Mouse (Mus musculus) adrenal gland (tissue): ENCODE measurements around the gene Fmod.

Source experiments
- intact Hi-C: fragments of 180-260 bp; cut with DNase I; formaldehyde crosslinking; loops from one replicate; pipeline ENCODE4 v1.15.1; 2025

Gene Fmod

DNA sequence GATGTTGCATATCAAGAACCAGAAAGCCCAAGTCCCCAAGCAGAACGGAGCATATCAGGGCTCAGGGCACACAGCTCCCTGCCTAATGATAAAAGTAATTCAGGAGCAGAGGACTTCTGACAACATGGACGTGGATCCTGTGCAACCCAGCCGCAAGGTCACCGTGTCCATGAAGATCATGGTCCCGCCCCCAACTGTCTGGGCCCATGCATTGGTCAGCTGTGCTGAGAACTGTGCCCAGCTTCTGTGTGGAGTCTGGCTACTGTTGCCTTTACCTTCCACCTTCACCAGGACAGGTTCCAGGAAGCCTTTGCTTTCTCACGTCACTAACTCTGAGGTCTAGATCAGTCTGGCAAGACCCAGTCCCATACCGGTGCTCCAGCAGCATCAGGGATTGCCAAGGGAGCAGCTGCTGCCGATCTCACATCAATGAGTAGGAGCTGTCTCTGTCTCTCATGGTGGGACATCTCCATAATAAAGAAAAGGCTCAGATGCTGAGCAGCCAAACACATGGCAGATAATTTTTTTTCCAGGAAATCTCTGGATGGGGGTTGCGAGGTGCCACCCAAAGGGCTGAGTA, 18.7 kb downstream of the Fmod start:
- intact Hi-C loops = no loop called here

DNA sequence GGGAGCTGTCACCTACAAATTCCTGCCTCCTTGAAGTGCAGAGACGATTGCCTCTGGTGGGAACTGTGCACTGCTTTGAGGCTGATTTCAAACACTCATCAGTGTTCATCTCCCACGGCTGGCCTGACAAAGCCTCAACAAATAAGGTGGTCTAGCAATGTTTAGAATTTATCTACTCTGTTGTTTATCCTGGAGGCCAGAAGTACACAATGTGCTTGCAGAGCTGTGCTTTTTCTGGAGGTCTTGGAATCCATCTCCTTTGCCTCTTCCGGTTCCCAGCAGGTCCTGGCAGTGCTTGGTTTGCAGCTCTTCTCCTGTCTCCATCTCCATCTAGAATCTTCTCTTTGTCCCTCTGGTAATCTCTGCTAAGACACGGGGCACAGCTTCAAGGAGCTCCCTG, 19.2 kb downstream of the Fmod start:
- intact Hi-C loops = no loop called here

DNA sequence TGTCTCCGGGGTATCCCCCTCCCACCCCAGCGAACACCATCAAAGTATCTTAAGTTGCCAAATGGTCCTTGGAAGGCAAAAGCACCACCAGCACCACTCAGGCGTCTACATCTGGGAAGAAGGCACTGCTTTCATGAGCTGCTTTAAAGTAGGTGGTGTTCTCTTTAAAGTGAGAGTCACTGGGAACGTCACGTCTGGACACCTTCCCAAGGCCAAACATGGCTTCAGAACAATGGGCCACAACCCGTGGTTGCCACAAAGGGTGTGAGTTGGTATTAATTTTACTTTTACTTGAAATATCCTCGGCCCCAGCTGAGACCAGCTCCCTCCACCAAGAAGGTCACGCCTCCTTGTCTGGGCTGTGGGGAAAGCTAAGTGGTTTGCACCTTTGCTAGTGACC, 20.7 kb downstream of the Fmod start:
- intact Hi-C loops = no loop called here

DNA sequence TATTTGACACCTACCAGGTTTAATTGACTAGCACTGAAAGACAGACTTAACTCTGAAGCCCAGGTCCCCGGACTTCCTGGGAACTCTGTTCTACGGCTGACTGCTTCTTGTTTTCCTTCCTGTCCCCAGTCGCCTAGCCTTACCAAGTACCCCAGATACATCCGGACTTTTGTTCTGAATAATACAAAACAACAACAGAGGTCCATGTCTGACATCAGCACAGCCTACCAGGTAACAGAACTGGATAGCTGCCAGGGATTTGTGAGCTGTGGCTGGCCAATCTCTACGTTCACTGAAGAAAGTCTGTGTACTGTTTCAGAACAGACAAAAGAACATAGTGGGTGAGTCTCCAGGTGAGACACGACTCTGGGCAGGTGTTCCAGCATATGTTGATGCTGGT, 21.8 kb downstream of the Fmod start:
- intact Hi-C loops = no loop called here

DNA sequence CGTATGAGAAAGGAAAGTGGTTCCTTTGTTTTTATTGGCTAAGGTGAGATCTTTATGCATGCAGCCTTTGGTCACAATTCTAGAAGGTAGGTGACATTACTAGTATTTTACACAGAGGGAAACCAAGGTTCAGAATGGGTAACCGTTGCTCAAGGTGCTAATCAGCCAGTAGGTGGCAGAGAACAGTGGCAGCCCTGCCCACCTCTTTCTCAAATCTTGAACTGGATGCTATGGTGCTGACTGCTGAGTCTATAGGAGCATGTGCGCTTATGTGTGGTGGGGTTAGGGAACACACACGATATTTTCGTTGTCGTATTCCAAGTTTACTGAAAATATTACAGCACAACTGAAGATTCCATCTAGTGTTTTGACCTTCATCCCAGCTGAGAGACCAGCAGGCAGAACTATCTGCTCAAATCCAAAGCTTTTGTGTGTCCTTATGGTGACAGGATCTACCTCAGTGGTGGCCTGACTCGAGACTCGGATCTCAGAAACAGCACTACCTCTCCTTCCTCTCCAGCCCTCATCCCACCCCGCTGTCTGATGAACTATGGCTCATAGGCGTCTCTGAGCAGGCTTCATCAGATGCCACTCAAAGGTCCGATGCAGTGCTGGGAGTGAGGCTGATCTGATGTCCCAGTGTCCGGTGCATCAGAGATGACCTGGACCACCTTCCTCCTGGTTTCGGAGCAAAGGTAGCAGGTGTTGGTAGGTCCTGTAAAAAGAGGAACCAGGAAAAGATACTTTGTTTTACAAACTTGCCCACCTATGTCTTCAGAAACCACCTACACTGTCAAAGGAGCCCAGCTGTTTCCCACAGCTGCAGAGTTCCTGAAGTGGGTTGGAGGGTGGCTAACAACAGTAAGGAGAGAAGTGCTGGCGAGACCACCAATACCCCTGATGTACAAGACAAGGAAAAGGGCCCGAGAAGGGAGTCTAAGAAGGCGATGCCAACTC, 23.0 kb downstream of the Fmod start:
- intact Hi-C loops = loop anchor here (2.0 kb wide), 1 partner anchor 17 kb away; no protein-coding TSS in a partner anchor

DNA sequence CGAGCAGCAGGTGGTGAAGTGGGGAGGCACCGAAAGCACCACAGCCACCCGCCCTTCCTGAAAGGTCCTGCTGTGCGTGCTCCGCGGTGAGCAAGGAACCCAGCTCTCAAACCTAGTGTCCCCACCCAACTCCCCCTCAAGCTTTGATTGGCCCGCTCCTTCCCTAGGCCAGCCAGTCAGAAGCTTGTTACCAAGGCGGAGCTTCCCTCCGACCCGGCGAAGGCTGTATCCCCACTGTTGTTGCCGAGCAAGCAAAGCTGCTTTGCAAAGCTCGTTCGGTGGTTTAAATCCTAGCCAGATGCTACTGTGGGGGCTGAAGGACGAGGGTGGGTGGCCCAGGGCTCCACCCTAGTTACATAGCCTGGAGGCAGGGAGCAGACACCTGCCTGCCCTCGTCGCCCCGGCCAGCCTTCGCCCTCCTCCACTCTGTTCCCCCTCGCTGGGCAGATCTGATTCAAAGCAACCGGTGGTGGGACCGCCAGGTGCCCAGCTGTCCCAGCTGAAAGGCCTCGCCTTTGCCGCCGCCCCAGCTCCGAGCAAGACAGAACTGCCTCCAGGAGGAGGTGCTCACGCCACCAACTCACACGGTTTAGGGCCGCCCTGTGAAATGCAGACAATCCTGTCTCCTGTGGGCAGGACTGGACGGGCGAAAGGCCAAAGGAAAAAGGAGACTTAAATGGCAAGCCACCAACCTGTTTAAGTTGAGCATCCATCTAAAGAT, 24.0 kb downstream of the Fmod start:
- intact Hi-C loops = loop anchor here (2.0 kb wide), 1 partner anchor 16 kb away; no protein-coding TSS in a partner anchor

DNA sequence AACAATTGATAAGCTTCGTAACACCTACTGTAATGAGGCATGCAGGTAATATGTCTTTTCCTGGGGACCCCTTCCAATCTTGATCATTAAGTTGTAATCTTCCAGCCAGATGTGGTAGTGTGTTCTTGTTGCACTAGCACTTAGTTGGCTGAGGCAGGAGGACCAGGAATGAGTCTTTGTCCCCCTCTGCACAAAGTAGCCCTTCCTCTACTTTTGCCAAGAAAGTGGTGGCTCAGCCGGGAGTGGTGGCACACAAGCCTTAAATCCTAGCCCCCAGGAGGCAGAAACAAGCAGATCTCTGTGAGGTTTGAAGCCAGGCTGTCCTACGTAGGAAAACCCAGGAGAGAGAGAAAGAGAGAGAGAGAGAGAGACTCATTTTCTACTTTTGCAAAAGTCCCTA, 24.9 kb downstream of the Fmod start:
- intact Hi-C loops = loop anchor here (2.0 kb wide), 1 partner anchor 15 kb away; no protein-coding TSS in a partner anchor

DNA sequence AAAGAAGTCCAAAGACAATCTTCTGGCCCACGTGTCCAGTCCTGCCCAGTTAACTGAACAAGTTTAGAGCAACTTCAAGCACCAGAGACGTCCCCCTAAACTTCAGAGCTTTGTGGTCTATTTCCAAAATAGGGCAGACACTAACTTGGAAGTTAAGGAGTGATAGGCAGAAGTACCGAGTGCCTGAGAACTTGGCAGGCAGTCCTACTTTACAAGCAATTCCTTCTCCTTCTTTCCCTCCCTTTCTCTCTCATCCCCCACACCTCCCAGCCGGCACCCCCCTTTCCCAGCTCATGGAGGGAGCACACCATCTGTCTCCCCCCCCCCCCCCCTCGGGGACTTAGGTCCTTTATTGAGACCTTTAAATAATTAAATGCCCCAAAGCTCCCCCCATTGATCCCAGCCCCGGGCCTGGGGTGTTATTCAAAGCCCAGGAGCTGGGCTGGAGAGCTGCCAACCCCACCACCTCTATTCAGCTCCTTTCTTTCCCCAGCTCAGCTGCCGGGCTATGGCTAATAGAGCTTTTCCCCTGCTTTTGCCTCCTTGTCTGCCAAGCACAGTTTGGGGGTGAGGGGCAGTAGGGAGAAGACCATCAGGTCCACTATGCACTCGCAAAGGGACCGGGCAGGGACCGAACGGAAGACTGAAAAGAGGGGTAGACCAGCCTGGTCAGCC, 25.5 kb downstream of the Fmod start:
- intact Hi-C loops = no loop called here

DNA sequence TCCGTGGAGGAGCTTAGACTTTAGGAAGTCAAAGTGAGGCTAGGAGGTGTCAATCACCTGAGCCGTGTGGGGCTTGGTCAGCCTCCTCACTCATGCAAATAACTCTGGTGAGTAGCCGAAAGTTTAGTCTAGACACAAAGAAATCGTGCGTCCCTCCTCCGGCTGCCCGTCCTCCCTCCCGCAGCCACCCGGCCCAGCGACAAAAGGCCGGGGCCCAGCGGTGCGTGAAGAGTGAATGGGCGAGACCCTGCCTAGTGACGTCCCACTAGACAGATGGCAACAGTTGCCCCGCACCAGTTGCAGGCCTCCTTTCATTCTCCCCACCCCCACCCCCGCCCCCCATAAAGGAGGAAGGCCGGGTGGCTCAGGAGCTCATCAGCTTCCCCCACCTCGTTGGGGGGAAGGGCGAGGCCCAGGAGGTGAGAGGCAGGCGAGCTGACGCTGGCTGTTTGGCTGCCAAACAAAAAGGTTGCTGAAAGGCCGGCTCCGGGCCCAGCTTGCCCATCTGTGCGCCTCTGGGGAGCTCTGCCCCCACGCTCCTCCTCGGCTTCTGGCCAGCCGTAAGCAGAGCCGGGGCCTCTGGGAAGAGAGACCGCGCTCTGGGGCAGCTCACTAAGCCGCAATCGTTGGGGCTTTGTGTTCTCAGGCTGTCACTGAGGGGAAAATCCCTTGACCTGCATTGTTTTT, 26.2 kb downstream of the Fmod start:
- intact Hi-C loops = no loop called here

DNA sequence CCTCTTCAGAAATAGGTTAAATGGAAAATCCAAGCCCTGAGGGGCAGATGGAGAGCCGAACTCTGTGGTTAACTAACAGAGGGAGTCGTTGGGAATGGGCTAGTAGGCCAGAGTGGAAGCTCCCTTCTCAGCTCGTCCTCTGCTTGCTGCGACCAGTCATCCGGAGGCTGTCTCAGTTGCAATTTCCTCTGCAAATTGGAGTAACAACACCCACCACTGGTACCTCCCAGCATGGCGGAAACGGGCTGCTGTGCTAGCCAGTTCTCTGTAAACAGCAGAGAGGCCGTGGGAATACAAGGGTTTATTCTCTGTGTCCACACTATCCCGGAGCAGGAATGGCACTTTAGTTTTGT, 26.7 kb downstream of the Fmod start:
- intact Hi-C loops = no loop called here

DNA sequence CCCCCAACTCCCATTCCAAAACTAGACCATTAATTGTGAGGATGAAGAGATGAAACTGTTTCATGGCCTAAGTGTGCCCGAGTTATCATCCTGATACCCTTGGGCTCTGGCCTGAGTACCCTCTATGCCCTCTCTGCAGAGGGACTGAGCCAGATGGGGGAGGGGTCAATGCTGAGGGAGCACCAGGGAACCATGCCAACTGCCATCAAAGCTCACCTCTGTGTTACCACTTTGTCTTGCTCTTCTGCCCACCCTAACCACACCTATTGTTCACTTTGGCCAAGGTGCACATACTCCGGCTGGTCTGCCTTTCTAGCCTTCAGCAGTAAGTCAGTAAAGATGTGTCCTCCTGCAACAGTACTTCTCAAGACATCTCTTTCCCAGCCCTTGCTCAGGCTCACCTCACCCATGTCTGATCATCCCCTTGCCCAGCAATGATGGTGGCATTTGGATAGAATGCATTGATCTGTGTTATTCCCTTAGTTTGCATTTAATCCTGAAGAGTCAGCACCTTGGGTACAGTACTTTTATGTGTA, 27.3 kb downstream of the Fmod start:
- intact Hi-C loops = no loop called here

DNA sequence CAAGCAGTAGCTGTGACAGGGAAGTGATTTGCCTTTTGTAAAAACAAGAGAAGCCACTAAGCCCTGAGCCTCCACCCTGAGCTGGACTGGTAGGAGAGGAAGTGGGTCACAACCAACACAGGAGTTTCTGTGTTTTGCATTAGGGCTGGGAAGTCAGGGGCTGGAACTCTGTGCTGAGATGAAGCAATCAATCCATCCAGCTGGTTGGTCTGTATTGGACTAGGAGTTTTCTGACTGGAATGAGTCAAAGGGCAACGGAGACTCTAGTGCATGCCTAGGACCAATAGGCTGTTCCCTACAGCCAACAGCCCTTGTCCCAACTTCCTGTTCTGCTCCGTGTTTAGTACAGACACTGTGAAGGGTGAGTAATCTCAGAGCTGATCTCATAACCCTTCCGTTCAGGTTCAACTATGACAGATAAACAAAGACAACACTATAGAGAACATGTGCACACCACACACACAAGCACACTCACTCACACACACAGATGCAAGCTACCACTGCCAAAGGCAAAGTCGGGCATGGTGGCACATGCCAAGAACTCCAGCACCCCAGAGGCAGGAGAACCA, 28.3 kb downstream of the Fmod start:
- intact Hi-C loops = no loop called here

DNA sequence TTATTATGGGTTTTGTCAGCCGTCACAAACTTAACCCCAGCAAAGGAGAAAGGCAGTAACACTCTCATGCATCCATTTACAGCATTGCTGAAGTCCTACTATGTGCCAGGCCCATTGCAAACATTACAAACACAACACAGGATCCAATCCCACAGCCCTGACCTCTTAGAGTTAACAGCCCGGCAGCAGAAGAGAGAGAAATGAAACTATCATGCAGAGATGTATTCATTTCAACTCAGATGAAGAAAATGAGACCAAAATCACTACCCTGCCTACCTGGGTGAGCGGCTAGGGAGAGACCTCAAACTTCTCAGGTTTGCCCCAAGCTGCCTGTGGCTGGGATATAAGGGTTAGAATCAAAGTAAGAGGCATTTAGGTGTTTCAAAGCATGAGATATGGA, 29.5 kb downstream of the Fmod start:
- intact Hi-C loops = no loop called here

DNA sequence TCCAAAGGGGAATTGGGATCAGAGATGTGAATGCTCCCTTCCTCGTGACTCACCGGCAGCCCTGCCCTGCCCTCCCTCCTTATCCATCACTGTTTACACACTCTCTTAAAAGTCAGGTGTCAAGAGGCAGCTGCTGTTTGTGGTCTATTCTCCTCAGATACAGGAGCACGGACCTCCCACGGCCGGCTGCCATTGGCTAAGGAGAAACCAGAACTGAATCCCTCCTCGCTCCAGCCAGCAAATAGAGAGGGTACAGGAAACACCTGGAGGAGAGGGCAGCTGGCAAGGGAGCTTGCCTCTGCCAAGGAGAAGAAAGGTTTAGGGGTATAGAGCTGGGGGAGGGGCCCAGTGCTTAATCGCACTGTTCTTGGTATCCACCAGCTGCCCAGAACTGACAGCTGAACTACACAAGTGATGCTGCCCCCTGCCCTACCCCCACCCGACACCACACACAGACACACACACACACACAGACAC, 30.1 kb downstream of the Fmod start:
- intact Hi-C loops = no loop called here

DNA sequence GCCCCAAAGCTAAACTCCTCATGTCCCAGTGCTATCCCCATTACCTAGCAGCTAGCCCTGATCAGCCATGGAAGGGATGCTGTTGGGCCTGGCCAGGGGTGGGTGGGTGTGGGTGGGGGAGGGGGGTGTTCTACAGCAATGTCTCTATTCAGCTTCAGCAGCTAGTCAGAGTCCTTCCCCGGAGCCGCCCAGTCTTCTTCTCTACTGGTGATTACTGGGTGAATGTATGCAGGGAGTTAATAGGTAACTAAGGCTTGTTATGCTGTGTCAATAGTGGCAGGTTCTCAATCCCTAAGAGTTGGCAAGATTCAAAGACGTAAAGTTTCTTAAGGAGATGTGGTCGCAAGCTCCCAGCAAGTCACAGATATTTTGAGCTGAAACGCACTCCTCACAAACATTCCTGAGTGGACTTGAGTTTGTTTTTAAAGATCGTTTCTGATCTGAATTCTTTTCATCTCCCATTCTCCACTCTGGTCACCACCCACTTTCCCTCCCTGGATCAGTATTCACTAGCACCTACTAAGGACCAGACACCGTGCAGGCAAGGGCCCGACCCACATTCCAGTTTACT, 33.1 kb downstream of the Fmod start:
- intact Hi-C loops = no loop called here

DNA sequence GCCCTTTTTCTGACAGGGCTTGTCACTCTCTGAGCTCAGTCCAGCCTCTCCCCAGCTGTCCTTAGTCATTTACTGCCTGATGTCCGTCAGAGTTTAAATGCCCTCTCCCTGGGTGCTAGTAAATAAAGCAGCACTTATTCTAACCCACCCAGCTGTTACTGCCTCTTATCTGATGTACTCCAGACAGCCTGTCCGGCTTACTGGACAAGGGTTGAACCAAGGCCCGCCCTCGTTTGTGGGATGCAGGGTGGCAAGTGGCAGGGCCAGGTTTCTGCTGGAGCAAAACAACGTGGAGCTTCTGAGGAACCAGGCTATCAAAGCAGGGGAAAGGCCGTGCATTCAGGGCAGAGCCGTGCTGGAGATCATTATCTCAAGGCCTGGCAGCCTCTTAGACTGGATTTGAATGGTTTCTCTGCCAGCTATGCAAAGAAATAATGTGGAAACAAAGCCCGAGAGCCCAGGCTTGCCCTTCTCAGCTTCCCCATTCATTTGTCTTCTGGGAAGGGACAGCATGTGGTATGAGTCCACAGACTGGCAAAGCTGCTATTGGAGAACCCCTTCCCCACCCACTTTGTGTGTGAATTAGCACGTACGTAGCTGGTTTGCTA, 34.5 kb downstream of the Fmod start:
- intact Hi-C loops = no loop called here

DNA sequence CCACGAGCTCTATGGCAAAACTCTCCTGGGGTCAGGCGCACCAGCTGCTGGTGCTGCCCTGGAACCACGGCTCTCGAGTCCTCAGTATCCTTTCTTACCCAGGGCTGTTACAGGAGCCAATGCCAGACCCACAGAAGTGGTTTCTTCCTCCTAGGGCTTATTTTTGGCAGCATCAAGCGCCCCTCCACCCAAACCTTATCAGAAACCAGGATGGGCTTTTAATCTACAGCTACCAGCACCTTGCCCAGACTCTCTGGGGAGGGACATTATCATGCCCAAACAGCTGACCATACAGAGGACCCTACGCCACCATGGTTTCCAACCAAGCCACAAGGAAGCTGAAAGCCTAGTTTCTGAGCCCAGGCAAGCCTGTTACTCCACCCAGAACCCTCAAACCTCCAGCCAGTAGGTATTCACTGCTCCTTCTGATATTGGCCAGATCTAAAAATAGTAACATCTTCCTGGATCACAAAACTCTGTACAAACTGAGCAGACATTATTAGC, 36.1 kb downstream of the Fmod start:
- intact Hi-C loops = no loop called here

DNA sequence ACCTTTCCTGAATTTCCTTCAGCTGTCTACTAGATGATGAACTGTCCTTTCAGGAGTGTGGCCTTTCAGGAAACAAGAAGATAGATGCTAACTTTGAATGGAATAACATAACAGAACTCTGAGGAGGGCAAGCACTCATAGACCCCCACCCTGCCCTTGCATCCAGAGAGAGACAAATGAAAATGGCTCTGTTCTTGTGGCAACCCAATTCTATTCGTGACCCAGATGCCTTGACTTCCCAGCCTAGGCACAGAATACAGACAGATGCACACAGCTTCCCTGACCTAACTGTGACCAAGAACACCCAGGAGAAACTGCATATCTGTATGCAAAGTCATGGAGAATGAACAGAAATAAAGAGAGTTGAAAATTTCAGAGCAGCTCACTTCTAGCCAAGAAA, 36.6 kb downstream of the Fmod start:
- intact Hi-C loops = no loop called here

DNA sequence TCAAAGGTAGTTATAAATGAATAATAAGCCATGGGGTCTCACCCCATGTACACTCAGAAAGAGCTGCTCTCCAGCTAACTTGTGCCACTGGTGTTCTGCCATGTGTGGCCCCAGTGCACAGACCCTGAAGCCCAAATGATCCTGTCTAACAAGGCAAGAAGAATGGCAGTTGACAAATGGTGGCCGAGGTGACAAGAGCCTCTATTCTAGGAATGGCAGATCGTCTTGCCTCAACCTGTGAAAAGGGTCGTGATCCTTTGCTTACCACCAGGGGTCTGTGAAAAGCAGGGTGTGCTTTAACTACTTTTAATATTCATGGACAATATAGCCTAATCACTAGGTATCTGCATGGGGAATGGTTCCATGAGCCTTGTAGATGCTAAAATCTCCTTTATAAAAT, 37.1 kb downstream of the Fmod start:
- intact Hi-C loops = no loop called here
